Comparison of ENCODE assay signal across 8 mouse cellular contexts in the genomic region with DNA sequence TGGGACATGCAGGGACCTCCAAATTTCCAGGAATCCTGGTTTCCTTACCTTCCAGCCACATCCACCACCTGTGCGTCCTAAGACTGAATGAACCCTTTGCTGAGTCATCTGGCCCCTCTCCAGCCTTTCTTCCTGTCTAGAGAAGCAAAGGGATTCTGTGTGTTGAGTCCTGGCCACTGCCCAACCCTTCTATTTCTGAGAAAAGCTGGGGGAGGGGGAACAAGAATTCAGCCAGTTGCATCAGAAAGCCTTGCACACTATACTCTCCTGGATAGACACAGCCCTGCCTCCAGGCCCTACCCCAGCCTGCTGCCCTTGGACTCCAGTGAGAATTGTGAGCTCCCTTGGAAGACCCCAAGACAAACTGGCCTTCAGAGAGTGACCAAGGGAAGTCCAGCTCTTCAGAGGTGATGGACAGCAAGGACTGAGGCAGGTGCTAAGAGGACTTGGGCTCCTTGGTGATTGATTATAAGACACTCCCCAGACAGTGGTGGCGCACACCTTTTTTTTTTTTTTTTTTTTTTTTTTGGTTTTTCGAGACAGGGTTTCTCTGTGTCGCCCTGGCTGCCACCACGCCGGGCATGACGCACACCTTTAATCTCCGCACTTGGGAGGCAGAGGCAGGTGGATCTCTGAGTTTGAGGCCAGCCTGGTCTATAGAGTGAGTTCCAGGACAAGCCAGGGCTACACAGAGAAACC. TPM values are rescaled to one million over a fixed set of nuclear protein-coding genes. Genes with fewer than 3 reads are reported as not detected.
DNase-seq lines count a peak whose midpoint lies in the region; ATAC-seq and TF ChIP-seq lines count a peak whose summit lies in the region.

No protein-coding gene starts in this region.

- no peak for TF ChIP-seq CTCF in liver, postnatal 0 days (IDR thresholded peaks at IDR 0.05; ENCODE audit: low read depth)

- H3K27me3 ChIP-seq in hindbrain, embryonic 16.5 days (replicated peaks; ENCODE audit: control insufficient read depth, insufficient read depth, low read length): peaks cover 3% of the 10 kb centered on the region; the same call in 1 of the 2 replicates
- H3K27me3 ChIP-seq in hindbrain, embryonic 12.5 days: peaks cover 6% of the 10 kb centered on the region
- no peaks in the 10 kb centered on the region for H3K27me3 ChIP-seq in liver, postnatal 0 days (ENCODE audit: insufficient read depth, low read length)
- 0 out of 2 replicates have a peak, but pooled peaks cover 6% of the 10 kb centered on the region for H3K27me3 ChIP-seq in forebrain, embryonic 15.5 days

- H3K4me1 ChIP-seq in hindbrain, embryonic 16.5 days (ENCODE audit: control insufficient read depth, insufficient read depth, low read depth, low read length): no peaks in the 10 kb centered on the region
- no peaks in the 10 kb centered on the region for H3K4me1 ChIP-seq in hindbrain, embryonic 12.5 days
- H3K4me1 ChIP-seq in liver, postnatal 0 days (ENCODE audit: insufficient read depth): peaks cover 20% of the 10 kb centered on the region
- H3K4me1 ChIP-seq in forebrain, embryonic 15.5 days: no peaks in the 10 kb centered on the region

- no peak overlapping the region for H3K9ac ChIP-seq in hindbrain, embryonic 16.5 days (ENCODE audit: low read depth, low read length)
- no peak overlapping the region for H3K9ac ChIP-seq in hindbrain, embryonic 12.5 days
- H3K9ac ChIP-seq in liver, postnatal 0 days (replicated peaks): no peak overlapping the region
- no peak overlapping the region for H3K9ac ChIP-seq in forebrain, embryonic 15.5 days (replicated peaks)

- 0 out of 2 replicates have a peak, but pooled peaks have one; percentile 14 for ATAC-seq in hindbrain, embryonic 16.5 days
- no peak for ATAC-seq in hindbrain, embryonic 12.5 days (ENCODE audit: low FRiP score)
- ATAC-seq in hematopoietic stem cell, adult 5-6 weeks (replicated peaks in 1 of 2; ENCODE audit: insufficient read depth in 1 of 2, low FRiP score in 2 of 2, low TSS enrichment in 1 of 2, low read depth in 1 of 2, poor library complexity in 2 of 2, severe bottlenecking in 2 of 2): peak; percentile 50 to 69
- peak; percentile 63 for ATAC-seq in liver, postnatal 0 days
- no peak for ATAC-seq in forebrain, embryonic 15.5 days (replicated peaks)

- DNase-seq in adrenal gland, postnatal 10 days: peak; percentile 82
- DNase-seq in liver, postnatal 0 days: peak; percentile 48
- no peak for DNase-seq in thymus, postnatal 4 days
- DNase-seq in layer of hippocampus, adult 8-10 months (ENCODE audit: low spot score in 2 of 2): no peak

- no peak overlapping the region for H3K4me3 ChIP-seq in hindbrain, embryonic 16.5 days (ENCODE audit: low read length)
- no peak overlapping the region for H3K4me3 ChIP-seq in hindbrain, embryonic 12.5 days
- no peak overlapping the region for H3K4me3 ChIP-seq in liver, postnatal 0 days (ENCODE audit: low read depth, low read length)
- no peak overlapping the region for H3K4me3 ChIP-seq in forebrain, embryonic 15.5 days

- 0 out of 2 replicates have a peak, but pooled peaks have one; percentile 40 for TF ChIP-seq EP300 in liver, postnatal 0 days (IDR thresholded peaks at IDR 0.05; ENCODE audit: low read depth)

- no peak overlapping the region for H3K27ac ChIP-seq in hindbrain, embryonic 16.5 days (ENCODE audit: low read depth, low read length)
- H3K27ac ChIP-seq in hindbrain, embryonic 12.5 days: no peak overlapping the region
- H3K27ac ChIP-seq in liver, postnatal 0 days (ENCODE audit: low read depth): peak overlapping the region; percentile 1; the same call in 1 of the 2 replicates
- no peak overlapping the region for H3K27ac ChIP-seq in forebrain, embryonic 15.5 days (replicated peaks)

- 86% methylated on average over 7 of the region's 8 CpGs for WGBS in hindbrain, embryonic 16.5 days
- 92% methylated on average over 8 of the region's 8 CpGs for WGBS in hindbrain, embryonic 12.5 days
- 80% methylated on average over 8 of the region's 8 CpGs for WGBS in liver, postnatal 0 days (ENCODE audit: insufficient replicate concordance)
- 83% methylated on average over 8 of the region's 8 CpGs for WGBS in forebrain, embryonic 15.5 days

- no peaks in the 10 kb centered on the region for H3K36me3 ChIP-seq in hindbrain, embryonic 16.5 days (ENCODE audit: control insufficient read depth, insufficient read depth, low read length)
- H3K36me3 ChIP-seq in hindbrain, embryonic 12.5 days: no peaks in the 10 kb centered on the region
- H3K36me3 ChIP-seq in liver, postnatal 0 days (replicated peaks; ENCODE audit: insufficient read depth, low read length): no peaks in the 10 kb centered on the region
- H3K36me3 ChIP-seq in forebrain, embryonic 15.5 days: no peaks in the 10 kb centered on the region

- no peaks in the 10 kb centered on the region for H3K9me3 ChIP-seq in hindbrain, embryonic 16.5 days (ENCODE audit: control insufficient read depth, low read length)
- H3K9me3 ChIP-seq in hindbrain, embryonic 12.5 days (replicated peaks): no peaks in the 10 kb centered on the region
- no peaks in the 10 kb centered on the region for H3K9me3 ChIP-seq in liver, postnatal 0 days (ENCODE audit: low read length)
- H3K9me3 ChIP-seq in forebrain, embryonic 15.5 days: no peaks in the 10 kb centered on the region

- no peak overlapping the region for H3K4me2 ChIP-seq in hindbrain, embryonic 16.5 days (ENCODE audit: low read length)
- no peak overlapping the region for H3K4me2 ChIP-seq in hindbrain, embryonic 12.5 days (replicated peaks)
- no peak overlapping the region for H3K4me2 ChIP-seq in liver, postnatal 0 days (ENCODE audit: low read depth, low read length)
- H3K4me2 ChIP-seq in forebrain, embryonic 15.5 days (replicated peaks): no peak overlapping the region

RNA-seq across cellular contexts. Expression of a gene that starts 6.2 kb away (rescaled TPM):
- polyA plus RNA-seq in hindbrain, embryonic 16.5 days (2015; fragmentation: Nextera tagmentation; extraction: Ambion mirVana): 2.1 and 2.2 TPM in 2 replicates
- polyA plus RNA-seq in hindbrain, embryonic 12.5 days (2016; fragmentation: Nextera tagmentation; extraction: Ambion mirVana): 3.0 and 3.5 TPM in 2 replicates
- total RNA-seq in adrenal gland, postnatal 10 days (2021): 1 to 10 TPM; 4.6 to 6.8 TPM
- 1.7 and 3.0 TPM in 2 replicates for total RNA-seq in hematopoietic stem cell, adult 5-6 weeks (2017)
- polyA plus RNA-seq in liver, postnatal 0 days (2015; fragmentation: Nextera tagmentation; extraction: Ambion mirVana): 4.1 and 5.5 TPM in 2 replicates
- polyA plus RNA-seq in forebrain, embryonic 15.5 days (2015; fragmentation: Nextera tagmentation; extraction: Ambion mirVana): 0.55 and 0.85 TPM in 2 replicates
- total RNA-seq in layer of hippocampus, adult 8-10 months (2022): 1 to 10 TPM; 1.2 to 2.4 (median 1.4) TPM

RNA-seq across cellular contexts. Expression of a gene that starts 17.5 kb away (rescaled TPM):
- 92.1 and 100 TPM in 2 replicates for polyA plus RNA-seq in hindbrain, embryonic 16.5 days (2015; fragmentation: Nextera tagmentation; extraction: Ambion mirVana)
- 91.5 and 91.9 TPM in 2 replicates for polyA plus RNA-seq in hindbrain, embryonic 12.5 days (2016; fragmentation: Nextera tagmentation; extraction: Ambion mirVana)
- total RNA-seq in adrenal gland, postnatal 10 days (2021): 100 to 1,000 TPM in 1 of 2 experiments, 10 to 100 TPM in 1; 92.9 to 124 TPM
- total RNA-seq in hematopoietic stem cell, adult 5-6 weeks (2017): 63.9 and 70.2 TPM in 2 replicates
- 30.2 and 31.0 TPM in 2 replicates for polyA plus RNA-seq in liver, postnatal 0 days (2015; fragmentation: Nextera tagmentation; extraction: Ambion mirVana)
- polyA plus RNA-seq in forebrain, embryonic 15.5 days (2015; fragmentation: Nextera tagmentation; extraction: Ambion mirVana): 102 and 105 TPM in 2 replicates
- total RNA-seq in layer of hippocampus, adult 8-10 months (2022): 100 to 1,000 TPM; 108 to 121 (median 111) TPM

RNA-seq across cellular contexts. Expression of a gene that starts 26.4 kb away (rescaled TPM):
- polyA plus RNA-seq in hindbrain, embryonic 16.5 days (2015; fragmentation: Nextera tagmentation; extraction: Ambion mirVana): 72.0 and 74.0 TPM in 2 replicates
- 14.4 and 15.0 TPM in 2 replicates for polyA plus RNA-seq in hindbrain, embryonic 12.5 days (2016; fragmentation: Nextera tagmentation; extraction: Ambion mirVana)
- 1 to 10 TPM; 1.8 to 2.8 TPM for total RNA-seq in adrenal gland, postnatal 10 days (2021)
- not detected in 2 replicates for total RNA-seq in hematopoietic stem cell, adult 5-6 weeks (2017)
- polyA plus RNA-seq in liver, postnatal 0 days (2015; fragmentation: Nextera tagmentation; extraction: Ambion mirVana): not detected in 2 replicates
- polyA plus RNA-seq in forebrain, embryonic 15.5 days (2015; fragmentation: Nextera tagmentation; extraction: Ambion mirVana): 13.5 and 13.6 TPM in 2 replicates
- 100 to 1,000 TPM in 2 of 4 experiments, 10 to 100 TPM in 2; 90.3 to 104 (median 96.4) TPM for total RNA-seq in layer of hippocampus, adult 8-10 months (2022)

RNA-seq across cellular contexts. Expression of a gene that starts 47.9 kb away (rescaled TPM):
- polyA plus RNA-seq in hindbrain, embryonic 16.5 days (2015; fragmentation: Nextera tagmentation; extraction: Ambion mirVana): 10.5 and 11.8 TPM in 2 replicates
- 19.5 and 19.6 TPM in 2 replicates for polyA plus RNA-seq in hindbrain, embryonic 12.5 days (2016; fragmentation: Nextera tagmentation; extraction: Ambion mirVana)
- total RNA-seq in adrenal gland, postnatal 10 days (2021): 10 to 100 TPM; 15.7 to 22.7 TPM
- 1.9 and 3.9 TPM in 2 replicates for total RNA-seq in hematopoietic stem cell, adult 5-6 weeks (2017)
- 1.2 and 1.3 TPM in 2 replicates for polyA plus RNA-seq in liver, postnatal 0 days (2015; fragmentation: Nextera tagmentation; extraction: Ambion mirVana)
- 17.7 and 18.3 TPM in 2 replicates for polyA plus RNA-seq in forebrain, embryonic 15.5 days (2015; fragmentation: Nextera tagmentation; extraction: Ambion mirVana)
- total RNA-seq in layer of hippocampus, adult 8-10 months (2022): 10 to 100 TPM; 13.7 to 17.3 (median 16.5) TPM

RNA-seq across cellular contexts. Expression of a gene that starts 56.4 kb away (rescaled TPM):
- 31.2 and 33.9 TPM in 2 replicates for polyA plus RNA-seq in hindbrain, embryonic 16.5 days (2015; fragmentation: Nextera tagmentation; extraction: Ambion mirVana)
- polyA plus RNA-seq in hindbrain, embryonic 12.5 days (2016; fragmentation: Nextera tagmentation; extraction: Ambion mirVana): 41.5 and 43.5 TPM in 2 replicates
- total RNA-seq in adrenal gland, postnatal 10 days (2021): 100 to 1,000 TPM; 134 to 144 TPM
- total RNA-seq in hematopoietic stem cell, adult 5-6 weeks (2017): 26.0 and 28.6 TPM in 2 replicates
- polyA plus RNA-seq in liver, postnatal 0 days (2015; fragmentation: Nextera tagmentation; extraction: Ambion mirVana): 7.8 and 8.3 TPM in 2 replicates
- 36.8 and 37.9 TPM in 2 replicates for polyA plus RNA-seq in forebrain, embryonic 15.5 days (2015; fragmentation: Nextera tagmentation; extraction: Ambion mirVana)
- 10 to 100 TPM; 48.3 to 55.9 (median 50.5) TPM for total RNA-seq in layer of hippocampus, adult 8-10 months (2022)

Comparison
In these comparisons a context has a peak if more than half of its experiments do, and no peak if none do; other contexts are left out.
1. ATAC-seq: peak in hindbrain, embryonic 16.5 days (single experiment), hematopoietic stem cell, adult 5-6 weeks (2 of 2) and liver, postnatal 0 days (single experiment); none in hindbrain, embryonic 12.5 days (single experiment) and forebrain, embryonic 15.5 days (single experiment).
2. DNase-seq: peak in adrenal gland, postnatal 10 days (single experiment) and liver, postnatal 0 days (single experiment); none in thymus, postnatal 4 days (single experiment) and layer of hippocampus, adult 8-10 months (0 of 2).
3. RNA of a gene that starts 26.4 kb away (polyA plus RNA-seq): 72.0 to 74.0 TPM in hindbrain, embryonic 16.5 days, 14.4 to 15.0 TPM in hindbrain, embryonic 12.5 days and 13.5 to 13.6 TPM in forebrain, embryonic 15.5 days; not detected in liver, postnatal 0 days; every median in the first group is over 10 times any median in the second.